Mouse (Mus musculus) forebrain, embryonic 11.5 days (tissue): ENCODE measurements around the gene Lrrc73. TPM values are rescaled to one million over a fixed set of nuclear protein-coding genes. Genes with fewer than 3 reads are reported as not detected.

ENCODE experiments used
- ATAC-seq: fragments of 200-750 bp; cut with Nextera tagmentation; replicated peaks from 2 replicates; pipeline ENCODE4 v1.8.0; 2017; ENCODE audit warnings: moderate TSS enrichment; ENCODE audit not compliant: low FRiP score
- DNase-seq: peaks from one replicate; pipeline ENCODE4 v3.0.0-alpha.2; 2017; ENCODE audit warnings: low spot score
- H3K27ac ChIP-seq: fragments of 300-500 bp; sonication (generic); 2 replicates; pipeline ENCODE4 v1.5.1; 2014; ENCODE audit warnings: low read depth, low read length
- H3K27me3 ChIP-seq: fragments of 300-500 bp; sonication (generic); 2 replicates; pipeline ENCODE4 v1.6.1; 2014; ENCODE audit warnings: mild to moderate bottlenecking, low read length, mixed read lengths; ENCODE audit not compliant: control insufficient read depth, insufficient read depth
- H3K36me3 ChIP-seq: fragments of 300-500 bp; sonication (generic); 2 replicates; pipeline ENCODE4 v1.6.1; 2014; ENCODE audit warnings: mild to moderate bottlenecking, low read length, moderate library complexity, mixed read lengths; ENCODE audit not compliant: control insufficient read depth, insufficient read depth
- H3K4me1 ChIP-seq: fragments of 300-500 bp; sonication (generic); replicated peaks from 2 replicates; pipeline ENCODE4 v1.6.1; 2014; ENCODE audit warnings: low read length, mixed read lengths; ENCODE audit not compliant: control insufficient read depth, insufficient read depth
- H3K4me2 ChIP-seq: fragments of 300-500 bp; sonication (generic); 2 replicates; pipeline ENCODE4 v1.6.1; 2014; ENCODE audit warnings: low read depth, mild to moderate bottlenecking, low read length, moderate library complexity, mixed read lengths; ENCODE audit not compliant: severe bottlenecking
- H3K4me3 ChIP-seq: fragments of 300-500 bp; sonication (generic); 2 replicates; pipeline ENCODE4 v1.5.1; 2014; ENCODE audit warnings: low read depth, low read length
- H3K9ac ChIP-seq: fragments of 300-500 bp; sonication (generic); 2 replicates; pipeline ENCODE4 v1.6.1; 2014; ENCODE audit warnings: low read length
- H3K9me3 ChIP-seq: fragments of 300-500 bp; sonication (generic); 2 replicates; pipeline ENCODE4 v1.6.1; 2016; ENCODE audit warnings: low read length, mixed read lengths; ENCODE audit not compliant: control insufficient read depth
- WGBS: fragments of 180-500 bp; shearing (Covaris S2); extraction: QIAGEN DNeasy Blood & Tissue Kit; methylation state at CpG from one replicate; pipeline ENCODE4 v1.1.7; 2014; 5-methylcytosine and 5-hydroxymethylcytosine counted together
- polyA plus RNA-seq: library from polyadenylated mRNA; unstranded; fragments of >200 nt; fragmentation: Nextera tagmentation; extraction: Ambion mirVana; gene quantifications from 2 replicates; pipeline ENCODE4 v1.2.1, GENCODE M21; 2014

Lrrc73 gene
- polyA plus RNA-seq, 1 experiment from 2014 or later, result 2.3 TPM

GRCm38 (mm10) chr17:46284653-46285052 is 31.3 kb downstream of the Lrrc73 start:
- DNase-seq (peak; percentile 35), ATAC-seq (no peak)
- H3K36me3 ChIP-seq, result no peaks in the 10 kb centered on the region; the same call in 1 of the 2 replicates
- no peaks in the 10 kb centered on the region for H3K27me3 ChIP-seq
- peaks cover 8% of the 10 kb centered on the region; the same call in 1 of the 2 replicates for H3K4me1 ChIP-seq
- no peak overlapping the region for H3K9ac ChIP-seq
- no peak overlapping the region for H3K27ac ChIP-seq
- no peaks in the 10 kb centered on the region for H3K9me3 ChIP-seq
- no peak overlapping the region for H3K4me3 ChIP-seq
- WGBS, result 71% methylated on average over 7 of the region's 7 CpGs
- no peak overlapping the region for H3K4me2 ChIP-seq

DNA sequence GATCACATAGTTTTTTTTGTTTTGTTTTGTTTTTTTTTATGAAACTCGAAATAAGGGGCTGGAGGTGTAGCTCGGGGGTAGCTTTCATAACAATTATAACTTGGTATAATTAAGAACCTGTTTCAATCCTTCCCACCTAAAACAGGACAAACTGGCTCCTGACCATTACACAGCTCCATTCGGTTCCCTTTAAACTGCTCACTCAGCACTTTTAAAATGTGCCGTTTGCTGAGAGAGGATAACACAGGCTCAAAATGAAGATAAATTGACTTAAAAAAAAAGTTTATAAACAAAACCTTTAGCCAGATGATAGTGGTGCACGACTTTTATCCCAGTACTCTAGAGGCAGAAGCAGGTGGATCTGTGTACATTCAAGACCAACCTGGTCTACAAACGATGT is 32.1 kb downstream of the Lrrc73 start:
- DNase-seq (no peak), ATAC-seq (no peak)
- WGBS, result 78% methylated on average over 6 of the region's 6 CpGs
- Histone ChIP-seq H3K4me3 (no peak overlapping the region), H3K9ac (no peak overlapping the region), H3K27me3 (no peaks in the 10 kb centered on the region), H3K9me3 (no peaks in the 10 kb centered on the region), H3K36me3 (no peaks in the 10 kb centered on the region; the same call in 1 of the 2 replicates), H3K4me2 (no peak overlapping the region), H3K27ac (no peak overlapping the region), H3K4me1 (peaks cover 8% of the 10 kb centered on the region; the same call in 1 of the 2 replicates)

DNA sequence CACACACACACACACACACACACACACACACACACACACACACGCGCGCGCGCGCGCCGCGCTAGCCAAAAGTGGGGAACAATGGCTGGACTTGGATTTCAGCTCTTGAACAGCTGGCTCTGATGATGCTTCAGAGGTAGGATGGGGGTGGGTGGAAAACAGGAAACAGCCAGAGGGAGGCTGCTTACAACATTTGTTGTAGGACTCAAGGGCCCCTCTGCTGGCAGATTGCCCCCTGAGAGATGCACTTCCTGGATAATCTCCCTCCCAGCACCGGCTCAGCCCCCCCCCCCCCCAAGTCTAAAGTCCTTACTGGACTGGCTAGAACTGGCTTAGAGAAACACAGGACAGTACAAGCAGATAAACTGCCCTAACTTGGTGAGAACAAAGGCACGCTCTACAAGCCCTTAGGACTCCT is 34.4 kb downstream of the Lrrc73 start:
- Histone ChIP-seq H3K27ac (no peak overlapping the region), H3K9ac (no peak overlapping the region)

GRCm38 (mm10) chr17:46296601-46297000 is 43.3 kb downstream of the Lrrc73 start:
- Histone ChIP-seq H3K27ac (no peak overlapping the region), H3K27me3 (peaks cover 33% of the 10 kb centered on the region), H3K9ac (no peak overlapping the region), H3K4me2 (0 out of 2 replicates have a peak overlapping the region, but pooled peaks have one; percentile 99), H3K36me3 (no peaks in the 10 kb centered on the region), H3K9me3 (no peaks in the 10 kb centered on the region), H3K4me1 (peaks cover 7% of the 10 kb centered on the region; the same call in 1 of the 2 replicates), H3K4me3 (no peak overlapping the region)
- no peak for ATAC-seq
- WGBS, result 60% methylated on average over 6 of the region's 6 CpGs
- no peak for DNase-seq

More for the DNA sequence above, 34.4 kb downstream of the Lrrc73 start:
- Histone ChIP-seq H3K36me3 (no peaks in the 10 kb centered on the region), H3K9me3 (no peaks in the 10 kb centered on the region), H3K4me3 (no peak overlapping the region), H3K4me2 (no peak overlapping the region), H3K4me1 (0 out of 2 replicates have a peak, but pooled peaks cover 5% of the 10 kb centered on the region), H3K27me3 (no peaks in the 10 kb centered on the region)
- WGBS, result 73% methylated on average over 11 of the region's 11 CpGs
- peak; percentile 46 for DNase-seq
- ATAC-seq, result no peak

GRCm38 (mm10) chr17:46297028-46297363 is 43.7 kb downstream of the Lrrc73 start:
- H3K4me3 ChIP-seq, result peak overlapping the region; percentile 59
- no peak overlapping the region for H3K27ac ChIP-seq
- peak overlapping the region; percentile 99 for H3K4me2 ChIP-seq
- H3K27me3 ChIP-seq, result peaks cover 33% of the 10 kb centered on the region
- H3K9ac ChIP-seq, result peak overlapping the region; percentile 43; the same call in 1 of the 2 replicates
- H3K4me1 ChIP-seq, result peaks cover 7% of the 10 kb centered on the region; the same call in 1 of the 2 replicates
- H3K9me3 ChIP-seq, result no peaks in the 10 kb centered on the region
- H3K36me3 ChIP-seq, result no peaks in the 10 kb centered on the region
- DNase-seq, result no peak
- WGBS, result 13% methylated on average over 6 of the region's 6 CpGs
- ATAC-seq, result no peak

GRCm38 (mm10) chr17:46297364-46298219 is 44.3 kb downstream of the Lrrc73 start, which contains the start of gene Dlk2:
Gene Dlk2, plus strand, starts transcription at chr17:46297421.
- H3K4me1 ChIP-seq, result peaks cover 7% of the 10 kb centered on the region; the same call in 1 of the 2 replicates
- peak within 1 kb of the TSS; percentile 59 for H3K4me3 ChIP-seq
- peak within 1 kb of the TSS; percentile 43 for H3K9ac ChIP-seq
- H3K27ac ChIP-seq, result no peak within 1 kb of the TSS
- WGBS, result under 1% methylated on average over 57 of the region's 86 CpGs
- H3K4me2 ChIP-seq, result peak within 1 kb of the TSS; percentile 99
- DNase-seq (peak; percentile 66), ATAC-seq (peak; percentile 31)
- no peaks in the 10 kb centered on the region for H3K9me3 ChIP-seq
- peaks cover 33% of the 10 kb centered on the region for H3K27me3 ChIP-seq
- H3K36me3 ChIP-seq, result no peaks in the 10 kb centered on the region

- H3K27me3 ChIP-seq, result peaks cover 32% of the 10 kb centered on the region
- H3K36me3 ChIP-seq, result no peaks in the 10 kb centered on the region
- peak overlapping the region; percentile 59 for H3K4me3 ChIP-seq
- no peak overlapping the region for H3K27ac ChIP-seq
- ATAC-seq, result peak; percentile 88
- H3K9ac ChIP-seq, result peak overlapping the region; percentile 43
- peaks cover 7% of the 10 kb centered on the region; the same call in 1 of the 2 replicates for H3K4me1 ChIP-seq
- H3K4me2 ChIP-seq, result peak overlapping the region; percentile 99
- WGBS, result under 1% methylated on average over 47 of the region's 48 CpGs
- DNase-seq, result peak; percentile 92
- no peaks in the 10 kb centered on the region for H3K9me3 ChIP-seq
Measured at GRCm38 (mm10) chr17:46298220-46298913, 45.0 kb downstream of the Lrrc73 start.

DNA sequence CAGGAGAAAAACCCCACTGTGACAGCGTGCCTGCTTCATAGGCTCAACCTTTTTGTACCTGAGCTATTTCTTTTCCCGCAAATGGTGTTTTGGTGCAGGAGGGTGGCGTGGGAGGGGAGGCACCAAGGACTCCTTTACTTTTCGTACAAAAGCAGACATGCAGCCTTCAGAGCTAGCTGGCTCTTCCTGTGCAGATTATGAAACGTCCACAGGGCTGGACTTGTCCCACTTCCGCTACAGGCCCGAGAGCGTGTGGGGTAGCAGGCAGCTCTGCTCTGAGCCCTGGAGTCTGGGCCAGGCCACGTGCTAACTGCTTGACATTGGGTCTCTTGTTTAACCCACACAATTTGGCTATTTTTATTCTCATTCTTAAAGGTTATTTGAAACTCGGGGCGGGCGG is 48.6 kb downstream of the Lrrc73 start:
- Histone ChIP-seq H3K4me1 (peaks cover 7% of the 10 kb centered on the region; the same call in 1 of the 2 replicates), H3K27ac (no peak overlapping the region), H3K4me2 (no peak overlapping the region), H3K9ac (no peak overlapping the region), H3K4me3 (no peak overlapping the region), H3K36me3 (no peaks in the 10 kb centered on the region), H3K27me3 (peaks cover 21% of the 10 kb centered on the region), H3K9me3 (no peaks in the 10 kb centered on the region)
- ATAC-seq (no peak), DNase-seq (no peak)
- WGBS, result 84% methylated on average over 12 of the region's 12 CpGs
